Mouse (Mus musculus): Measurements from ENCODE around the gene Rpl9-ps6. TPM values are rescaled to one million over a fixed set of nuclear protein-coding genes. Genes with fewer than 3 reads are reported as not detected.
A peak's percentile ranks its signal among the peaks of the same experiment; 100 is the strongest.

The Rpl9-ps6 gene
- polyA plus RNA-seq, 1 experiment from 2014 or later = 113 TPM

- no peak overlapping the region for H3K9ac ChIP-seq (ENCODE audit: low read length)
- no peak overlapping the region for H3K27ac ChIP-seq (ENCODE audit: low read length)
- peaks cover 5% of the 10 kb centered on the region for H3K36me3 ChIP-seq (ENCODE audit: control insufficient read depth, insufficient read depth, low read length)
- no peak overlapping the region for H3K4me2 ChIP-seq (ENCODE audit: low read depth, low read length)
- H3K9me3 ChIP-seq (ENCODE audit: control insufficient read depth, low read length) = no peaks in the 10 kb centered on the region
- H3K4me1 ChIP-seq (replicated peaks; ENCODE audit: control insufficient read depth, insufficient read depth, low read length) = no peaks in the 10 kb centered on the region
- WGBS = 85% methylated on average over 6 of the region's 6 CpGs
- H3K27me3 ChIP-seq (ENCODE audit: control insufficient read depth, insufficient read depth, low read depth, low read length) = no peaks in the 10 kb centered on the region
- H3K4me3 ChIP-seq (ENCODE audit: low read length) = no peak overlapping the region
- no peak for ATAC-seq (ENCODE audit: low read depth)
These were observed 31.0 kb upstream of the Rpl9-ps6 start for GRCm38 (mm10) chr19:32497411-32497810.

GRCm38 (mm10) chr19:32495034-32495433 lies 28.7 kb upstream of the Rpl9-ps6 start:
- no peak for ATAC-seq (ENCODE audit: low read depth)
- no peak overlapping the region for H3K9ac ChIP-seq (ENCODE audit: low read length)
- H3K4me2 ChIP-seq (ENCODE audit: low read depth, low read length) = no peak overlapping the region
- no peak overlapping the region for H3K4me3 ChIP-seq (ENCODE audit: low read length)
- H3K9me3 ChIP-seq (ENCODE audit: control insufficient read depth, low read length) = no peaks in the 10 kb centered on the region
- H3K27ac ChIP-seq (ENCODE audit: low read length) = no peak overlapping the region
- H3K27me3 ChIP-seq (ENCODE audit: control insufficient read depth, insufficient read depth, low read depth, low read length) = no peaks in the 10 kb centered on the region
- H3K36me3 ChIP-seq (ENCODE audit: control insufficient read depth, insufficient read depth, low read length) = peaks cover 8% of the 10 kb centered on the region
- no peaks in the 10 kb centered on the region for H3K4me1 ChIP-seq (replicated peaks; ENCODE audit: control insufficient read depth, insufficient read depth, low read length)
- 88% methylated on average over 11 of the region's 11 CpGs for WGBS

GRCm38 (mm10) chr19:32494611-32495010 lies 28.2 kb upstream of the Rpl9-ps6 start:
- no peak overlapping the region for H3K4me2 ChIP-seq (ENCODE audit: low read depth, low read length)
- ATAC-seq (ENCODE audit: low read depth) = no peak
- 84% methylated on average over 13 of the region's 13 CpGs for WGBS
- no peak overlapping the region for H3K4me3 ChIP-seq (ENCODE audit: low read length)
- H3K4me1 ChIP-seq (replicated peaks; ENCODE audit: control insufficient read depth, insufficient read depth, low read length) = no peaks in the 10 kb centered on the region
- no peak overlapping the region for H3K27ac ChIP-seq (ENCODE audit: low read length)
- no peaks in the 10 kb centered on the region for H3K9me3 ChIP-seq (ENCODE audit: control insufficient read depth, low read length)
- peaks cover 8% of the 10 kb centered on the region for H3K36me3 ChIP-seq (ENCODE audit: control insufficient read depth, insufficient read depth, low read length)
- H3K27me3 ChIP-seq (ENCODE audit: control insufficient read depth, insufficient read depth, low read depth, low read length) = no peaks in the 10 kb centered on the region
- H3K9ac ChIP-seq (ENCODE audit: low read length) = no peak overlapping the region

GRCm38 (mm10) chr19:32493471-32493870 lies 27.1 kb upstream of the Rpl9-ps6 start:
- 79% methylated on average over 8 of the region's 8 CpGs for WGBS
- Histone ChIP-seq H3K9me3 (ENCODE audit: control insufficient read depth, low read length) (no peaks in the 10 kb centered on the region), H3K9ac (ENCODE audit: low read length) (no peak overlapping the region), H3K27me3 (ENCODE audit: control insufficient read depth, insufficient read depth, low read depth, low read length) (no peaks in the 10 kb centered on the region), H3K4me3 (ENCODE audit: low read length) (no peak overlapping the region), H3K36me3 (ENCODE audit: control insufficient read depth, insufficient read depth, low read length) (peaks cover 6% of the 10 kb centered on the region), H3K4me2 (ENCODE audit: low read depth, low read length) (no peak overlapping the region), H3K27ac (ENCODE audit: low read length) (no peak overlapping the region), H3K4me1 (replicated peaks; ENCODE audit: control insufficient read depth, insufficient read depth, low read length) (no peaks in the 10 kb centered on the region)
- no peak for ATAC-seq (ENCODE audit: low read depth)

- H3K4me3 ChIP-seq (ENCODE audit: low read length) = no peak overlapping the region
- WGBS = 88% methylated on average over 5 of the region's 5 CpGs
- H3K4me1 ChIP-seq (replicated peaks; ENCODE audit: control insufficient read depth, insufficient read depth, low read length) = no peaks in the 10 kb centered on the region
- no peak overlapping the region for H3K9ac ChIP-seq (ENCODE audit: low read length)
- no peaks in the 10 kb centered on the region for H3K9me3 ChIP-seq (ENCODE audit: control insufficient read depth, low read length)
- no peak overlapping the region for H3K4me2 ChIP-seq (ENCODE audit: low read depth, low read length)
- H3K27ac ChIP-seq (ENCODE audit: low read length) = no peak overlapping the region
- H3K27me3 ChIP-seq (ENCODE audit: control insufficient read depth, insufficient read depth, low read depth, low read length) = no peaks in the 10 kb centered on the region
- peaks cover 6% of the 10 kb centered on the region; the same call in 1 of the 2 replicates for H3K36me3 ChIP-seq (ENCODE audit: control insufficient read depth, insufficient read depth, low read length)
- no peak for ATAC-seq (ENCODE audit: low read depth)
These were observed 26.6 kb upstream of the Rpl9-ps6 start for GRCm38 (mm10) chr19:32492981-32493380.

GRCm38 (mm10) chr19:32492339-32492738 lies 26.0 kb upstream of the Rpl9-ps6 start:
- Histone ChIP-seq H3K27me3 (ENCODE audit: control insufficient read depth, insufficient read depth, low read depth, low read length) (no peaks in the 10 kb centered on the region), H3K4me2 (ENCODE audit: low read depth, low read length) (no peak overlapping the region), H3K4me3 (ENCODE audit: low read length) (no peak overlapping the region), H3K27ac (ENCODE audit: low read length) (no peak overlapping the region), H3K4me1 (replicated peaks; ENCODE audit: control insufficient read depth, insufficient read depth, low read length) (peaks cover 3% of the 10 kb centered on the region), H3K9me3 (ENCODE audit: control insufficient read depth, low read length) (no peaks in the 10 kb centered on the region), H3K9ac (ENCODE audit: low read length) (no peak overlapping the region), H3K36me3 (ENCODE audit: control insufficient read depth, insufficient read depth, low read length) (peaks cover 6% of the 10 kb centered on the region; the same call in 1 of the 2 replicates)
- WGBS = 92% methylated on average over 3 of the region's 3 CpGs
- no peak for ATAC-seq (ENCODE audit: low read depth)

GRCm38 (mm10) chr19:32490976-32491375 lies 24.6 kb upstream of the Rpl9-ps6 start:
- H3K9ac ChIP-seq (ENCODE audit: low read length) = no peak overlapping the region
- no peaks in the 10 kb centered on the region for H3K9me3 ChIP-seq (ENCODE audit: control insufficient read depth, low read length)
- WGBS = 100% methylated on average over 2 of the region's 2 CpGs
- peaks cover 12% of the 10 kb centered on the region for H3K4me1 ChIP-seq (replicated peaks; ENCODE audit: control insufficient read depth, insufficient read depth, low read length)
- no peaks in the 10 kb centered on the region for H3K27me3 ChIP-seq (ENCODE audit: control insufficient read depth, insufficient read depth, low read depth, low read length)
- H3K36me3 ChIP-seq (ENCODE audit: control insufficient read depth, insufficient read depth, low read length) = peaks cover 6% of the 10 kb centered on the region; the same call in 1 of the 2 replicates
- H3K4me2 ChIP-seq (ENCODE audit: low read depth, low read length) = no peak overlapping the region
- no peak overlapping the region for H3K4me3 ChIP-seq (ENCODE audit: low read length)
- ATAC-seq (ENCODE audit: low read depth) = no peak
- H3K27ac ChIP-seq (ENCODE audit: low read length) = no peak overlapping the region

- peaks cover 18% of the 10 kb centered on the region for H3K4me1 ChIP-seq (replicated peaks; ENCODE audit: control insufficient read depth, insufficient read depth, low read length)
- no peaks in the 10 kb centered on the region for H3K9me3 ChIP-seq (ENCODE audit: control insufficient read depth, low read length)
- no peak overlapping the region for H3K27ac ChIP-seq (ENCODE audit: low read length)
- H3K27me3 ChIP-seq (ENCODE audit: control insufficient read depth, insufficient read depth, low read depth, low read length) = no peaks in the 10 kb centered on the region
- no peak for ATAC-seq (ENCODE audit: low read depth)
- peaks cover 3% of the 10 kb centered on the region; the same call in 1 of the 2 replicates for H3K36me3 ChIP-seq (ENCODE audit: control insufficient read depth, insufficient read depth, low read length)
- H3K9ac ChIP-seq (ENCODE audit: low read length) = no peak overlapping the region
- no peak overlapping the region for H3K4me2 ChIP-seq (ENCODE audit: low read depth, low read length)
- no peak overlapping the region for H3K4me3 ChIP-seq (ENCODE audit: low read length)
- 86% methylated on average over 12 of the region's 12 CpGs for WGBS
These were observed 23.0 kb upstream of the Rpl9-ps6 start for GRCm38 (mm10) chr19:32489166-32489895.

- Histone ChIP-seq H3K4me3 (ENCODE audit: low read length) (peak overlapping the region; percentile 87; the same call in 1 of the 2 replicates), H3K27ac (ENCODE audit: low read length) (no peak overlapping the region), H3K4me2 (ENCODE audit: low read depth, low read length) (peak overlapping the region; percentile 90; the same call in 1 of the 2 replicates), H3K27me3 (ENCODE audit: control insufficient read depth, insufficient read depth, low read depth, low read length) (no peaks in the 10 kb centered on the region), H3K36me3 (ENCODE audit: control insufficient read depth, insufficient read depth, low read length) (peaks cover 3% of the 10 kb centered on the region; the same call in 1 of the 2 replicates), H3K9ac (ENCODE audit: low read length) (0 out of 2 replicates have a peak overlapping the region, but pooled peaks have one; percentile 24), H3K4me1 (replicated peaks; ENCODE audit: control insufficient read depth, insufficient read depth, low read length) (peaks cover 18% of the 10 kb centered on the region), H3K9me3 (ENCODE audit: control insufficient read depth, low read length) (no peaks in the 10 kb centered on the region)
- no peak for ATAC-seq (ENCODE audit: low read depth)
- WGBS = 80% methylated on average over 8 of the region's 8 CpGs
These were observed 21.3 kb upstream of the Rpl9-ps6 start for GRCm38 (mm10) chr19:32487595-32488255.

Data from lung, embryonic 16.5 days (tissue).